Mouse (Mus musculus) telencephalon, adult 2 months (tissue): ENCODE data around the gene Cst12.
"Not testable (repeated sequence)": the region's sequence is repeated elsewhere in the genome, so short reads cannot be mapped to it uniquely, and the experiment has no call there.

ENCODE experiments used
- DNase-seq: peaks from one replicate; pipeline ENCODE4 v3.0.0-alpha.2; 2011; ENCODE audit warnings: low read depth, low spot score

The Cst12 gene

DNA sequence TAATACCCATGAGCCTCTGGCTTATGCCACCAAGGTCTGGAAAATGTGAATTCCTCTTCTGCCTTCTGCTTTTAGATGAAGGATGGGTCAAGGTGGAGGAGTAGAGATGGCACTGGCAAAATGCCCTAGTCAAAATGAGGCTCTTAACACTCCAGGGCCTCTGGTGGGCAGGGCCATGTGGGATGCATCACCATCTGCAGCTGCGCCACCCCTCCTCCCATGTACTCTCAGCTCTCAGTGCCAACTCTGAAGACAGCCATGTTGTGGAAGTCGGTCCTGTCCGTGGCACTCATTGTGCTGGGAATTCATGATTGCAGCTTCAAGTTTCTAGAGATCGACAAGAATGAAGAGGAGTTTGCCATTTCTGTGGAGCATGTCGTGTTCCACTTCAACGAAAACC lies at the start of gene Cst12:
Cst12 (plus strand) TSS at position 220 of the 400 bp plus-strand sequence.
- no peak for DNase-seq

DNA sequence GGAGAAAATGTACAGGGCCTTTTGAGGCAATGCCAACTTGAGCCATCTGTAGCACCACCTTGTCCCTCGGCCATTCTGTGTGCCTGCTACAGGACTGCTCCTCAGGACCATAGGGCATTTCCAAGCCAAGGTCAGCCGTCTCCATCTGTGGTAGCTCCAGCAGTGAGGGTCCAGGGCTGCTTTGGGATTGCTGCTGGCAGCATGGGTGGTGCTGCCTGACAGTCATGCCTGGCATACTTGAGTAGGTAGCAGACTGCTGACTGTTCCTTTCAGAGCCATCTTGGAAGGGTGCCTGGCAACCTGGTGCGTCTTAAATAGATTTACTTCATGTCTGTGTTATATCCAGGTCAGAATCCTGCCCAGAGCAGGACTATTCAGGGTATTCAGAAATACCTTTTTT lies 46.2 kb upstream of the Cst12 start:
- DNase-seq: peak; percentile 69

DNA sequence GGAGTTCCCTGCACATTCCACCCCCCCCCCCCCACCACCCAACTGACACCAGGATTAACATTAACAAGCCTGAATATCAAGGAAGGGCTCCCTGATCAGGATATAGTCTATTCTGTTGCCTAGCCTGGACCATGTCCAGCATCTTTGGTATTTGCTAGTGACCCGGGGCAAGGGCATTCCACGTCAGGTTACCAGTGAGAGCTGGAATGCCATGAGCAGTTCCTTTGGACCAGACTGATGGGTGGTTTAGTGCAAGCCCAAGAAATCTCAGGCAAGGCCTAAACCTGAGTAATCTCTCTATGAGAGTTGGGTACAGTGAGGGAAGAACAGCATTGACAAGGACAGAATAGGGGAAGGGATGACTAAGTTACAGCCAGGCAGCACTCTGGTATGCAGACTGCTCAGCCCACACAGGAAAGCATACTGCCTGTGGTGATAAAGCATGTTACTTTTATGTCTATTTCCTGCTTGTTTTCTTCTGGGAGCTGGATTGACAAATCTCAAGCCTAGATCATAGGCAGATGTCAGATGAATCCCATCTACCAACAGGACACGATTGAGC lies 45.2 kb upstream of the Cst12 start:
- no peak for DNase-seq

DNA sequence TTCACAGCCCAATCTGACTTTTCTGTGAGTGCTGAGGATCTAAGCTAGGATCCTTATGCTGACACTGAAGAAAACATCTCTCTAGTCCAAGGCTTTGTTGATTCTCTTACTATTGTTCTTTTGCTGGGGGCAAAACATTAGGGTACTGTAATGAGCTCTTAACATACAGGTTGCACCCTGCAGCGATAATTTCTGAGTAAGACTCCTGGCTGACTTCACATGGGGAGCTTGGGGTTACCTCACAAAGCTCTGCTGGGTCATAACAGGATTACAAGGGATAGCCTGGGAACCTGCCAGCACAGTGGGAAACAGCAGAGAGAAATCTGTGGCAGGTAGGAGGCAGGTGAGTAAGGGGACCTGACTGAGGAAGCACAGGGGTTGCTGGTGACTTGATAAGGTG lies 39.1 kb upstream of the Cst12 start, which contains the start of gene Cstl1:
Cstl1 (plus strand) TSS at position 301 of the 400 bp plus-strand sequence.
- DNase-seq: no peak

DNA sequence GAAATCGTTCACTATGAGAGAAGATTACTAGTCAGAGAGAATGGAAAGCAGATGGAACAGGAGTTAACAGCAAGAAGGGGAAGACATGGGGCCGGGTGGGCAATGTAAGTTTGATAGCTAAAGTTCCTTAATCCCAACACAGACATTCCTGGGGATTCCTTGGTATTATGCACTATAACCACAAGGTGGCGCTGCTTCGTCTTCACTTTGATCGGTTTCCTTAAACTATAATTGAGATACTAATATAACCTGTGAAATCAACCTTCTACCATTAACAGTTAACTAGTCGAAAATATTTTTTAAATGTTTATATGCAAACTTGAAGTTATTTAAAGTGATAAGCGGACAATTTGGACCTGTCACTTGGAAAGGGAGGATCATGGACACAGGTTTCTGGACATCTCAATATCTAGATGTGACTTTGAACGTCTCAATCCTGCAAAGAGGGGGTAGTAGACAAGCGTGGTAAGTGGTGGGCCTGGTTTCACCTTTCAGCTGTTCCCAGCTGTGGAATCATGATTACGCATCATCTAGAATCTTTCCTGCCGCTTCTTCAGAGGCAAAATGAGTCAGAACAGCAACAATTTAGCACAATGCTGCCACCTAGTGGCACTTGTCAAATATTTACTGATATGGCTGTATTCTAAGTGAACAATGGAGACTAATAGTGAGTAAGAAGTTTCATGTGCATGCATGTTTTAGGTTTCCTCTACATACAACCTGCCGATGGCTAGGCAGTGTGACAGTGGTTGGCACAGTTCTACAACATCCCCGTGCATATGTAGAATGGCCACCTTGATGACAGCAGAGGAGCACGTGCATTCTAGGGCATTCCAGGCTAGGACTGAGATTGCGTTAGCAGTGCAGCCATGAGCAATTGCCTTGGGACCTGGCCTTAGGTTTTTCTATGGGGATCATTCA lies 37.0 kb upstream of the Cst12 start:
- DNase-seq: peak; percentile 79

DNA sequence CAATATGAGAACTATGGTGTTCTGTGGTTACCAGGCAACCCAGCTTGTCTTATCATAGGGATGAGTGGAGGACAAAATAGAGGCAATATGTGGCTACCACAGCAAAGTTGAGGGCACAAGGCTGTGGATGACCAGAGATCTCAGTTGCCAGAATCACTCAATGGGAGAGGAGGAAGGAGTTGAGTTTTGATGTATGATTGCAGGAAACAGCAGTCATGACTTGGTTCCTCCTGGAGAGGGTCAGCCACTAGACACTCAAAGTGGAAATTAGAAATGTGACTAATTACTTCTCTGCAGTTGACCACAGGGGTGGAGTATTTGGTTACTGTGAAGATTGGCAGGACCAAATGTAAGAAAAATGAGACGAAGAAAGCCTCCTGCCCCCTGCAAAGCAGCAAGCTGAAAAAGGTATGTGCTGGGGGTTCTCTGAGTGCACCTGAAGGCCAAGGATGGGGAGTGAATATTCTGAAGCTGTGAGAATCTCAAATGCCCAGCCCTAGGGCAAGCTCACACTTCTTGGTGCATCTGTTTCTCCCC lies 34.8 kb upstream of the Cst12 start:
- no peak for DNase-seq

DNA sequence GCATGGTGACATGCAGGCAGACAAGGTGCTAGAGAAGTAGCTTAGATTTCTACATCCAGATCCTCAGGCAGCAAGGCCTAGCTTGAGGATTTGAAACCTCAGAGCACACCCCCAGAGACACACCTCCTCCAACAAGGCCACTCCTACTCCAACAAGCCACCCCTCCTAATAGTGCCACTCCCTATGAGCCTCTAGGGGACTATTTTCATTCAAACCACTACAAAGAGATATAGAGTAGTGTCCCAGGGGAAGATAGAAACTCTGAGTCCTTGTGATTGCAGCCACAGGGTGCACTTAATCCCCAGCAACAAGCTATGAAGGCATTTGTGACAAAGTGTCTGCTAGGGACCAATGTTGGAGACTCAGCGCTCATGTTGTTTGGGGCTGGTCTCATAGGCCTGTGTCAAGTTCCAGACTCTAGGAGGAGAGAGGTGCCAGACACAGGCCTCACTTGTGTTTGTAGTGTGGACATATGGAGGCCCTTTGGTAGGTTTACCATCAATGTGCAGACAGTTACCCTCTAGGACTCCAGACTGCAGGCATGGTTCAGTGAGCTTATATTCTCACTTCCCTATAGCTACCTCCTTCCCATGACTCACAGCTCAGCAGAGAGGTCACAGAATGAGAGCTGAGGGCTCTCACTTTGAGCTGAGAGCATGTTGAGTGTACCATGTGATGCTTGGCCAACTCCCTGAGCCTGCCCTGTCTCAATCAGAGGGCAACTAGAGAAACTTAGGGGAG lies 25.3 kb upstream of the Cst12 start:
- DNase-seq: no peak

DNA sequence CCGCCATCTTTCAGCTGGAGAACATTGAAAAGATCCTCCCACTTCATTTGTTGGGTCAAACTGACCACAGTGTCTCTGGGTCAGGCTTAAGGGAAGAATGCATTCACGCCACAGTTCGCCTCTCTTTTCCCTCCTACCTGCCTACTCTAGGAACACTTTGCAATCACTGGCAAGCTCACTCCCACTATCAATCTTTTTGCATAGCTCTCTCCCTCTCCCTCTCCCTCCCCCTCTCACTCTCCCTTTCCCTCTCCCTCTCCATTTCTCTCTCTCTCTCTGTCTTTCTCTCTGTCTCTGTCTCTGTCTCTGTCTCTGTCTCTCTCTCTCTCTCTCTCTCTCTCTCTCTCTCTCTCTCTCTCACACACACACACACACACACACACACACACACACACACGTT lies 17.8 kb upstream of the Cst12 start, which contains the start of gene Cst11:
Cst11 (minus strand) TSS at position 101 of the 400 bp plus-strand sequence.
- DNase-seq: not testable (repeated sequence)

DNA sequence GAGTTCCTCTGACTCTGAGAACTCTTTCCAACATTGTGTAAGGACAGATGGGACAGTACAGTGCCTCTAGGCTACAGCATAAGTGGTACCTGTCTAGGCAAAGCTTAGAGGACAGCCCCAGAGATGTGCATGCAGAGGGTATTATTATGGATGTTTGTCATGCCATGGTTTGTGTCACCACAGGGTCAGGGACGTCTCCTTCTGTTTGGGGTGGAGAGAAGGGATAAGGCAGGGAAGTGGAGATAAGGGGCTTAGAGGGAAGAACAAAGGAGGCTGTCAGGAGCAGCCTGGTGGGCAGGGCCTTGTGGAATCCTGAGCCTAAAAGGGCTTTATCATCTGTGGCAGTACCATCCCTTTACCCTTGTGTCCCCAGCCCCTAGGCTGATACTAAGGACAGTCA lies 7.5 kb upstream of the Cst12 start, which contains the start of gene 8030411F24Rik:
8030411F24Rik (plus strand) TSS at position 301 of the 400 bp plus-strand sequence.
- DNase-seq: no peak

DNA sequence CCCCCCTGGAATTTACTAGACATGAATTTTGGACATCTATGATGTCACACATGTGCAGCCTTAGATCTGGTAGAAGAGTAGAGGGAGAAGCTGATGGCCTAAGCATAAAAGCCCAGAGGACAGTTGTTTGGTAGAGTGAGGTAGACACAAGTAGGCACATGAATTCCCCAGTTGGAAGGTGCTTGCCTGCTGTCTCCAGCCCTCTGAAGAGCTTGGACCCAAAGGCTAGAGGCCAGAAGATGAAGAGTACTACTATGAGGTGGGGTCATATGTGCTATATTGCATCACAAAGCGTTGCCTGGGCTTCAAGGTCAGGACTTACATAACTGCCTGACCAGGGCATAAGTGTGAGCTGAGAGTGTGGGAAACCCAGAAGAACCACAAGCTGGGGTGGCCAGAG lies 9.3 kb downstream of the Cst12 start, which contains the start of gene Cst8:
Cst8 (plus strand) TSS at position 301 of the 400 bp plus-strand sequence.
- DNase-seq: no peak

DNA sequence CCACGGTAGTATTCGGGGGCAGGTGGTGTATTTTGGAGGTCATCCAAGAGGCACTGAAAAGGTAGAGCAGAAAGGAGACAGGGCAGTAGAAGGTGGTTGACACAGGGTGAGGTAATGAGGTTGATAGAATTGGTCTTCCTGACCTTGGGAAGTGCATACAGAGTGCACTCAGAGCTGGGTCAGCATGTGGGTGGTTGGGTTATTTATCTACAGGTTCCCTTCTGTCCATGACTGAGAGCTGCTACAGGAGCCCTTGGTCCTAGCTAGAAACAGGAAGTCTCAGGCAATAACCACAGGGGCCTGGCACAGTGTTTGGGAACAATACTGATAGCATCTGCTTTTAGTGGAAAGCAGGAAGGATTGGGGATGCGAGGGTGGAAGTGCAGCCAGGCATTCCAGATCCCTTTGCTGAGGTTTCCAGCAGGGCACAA lies 12.3 kb downstream of the Cst12 start:
- DNase-seq: peak; percentile 2

DNA sequence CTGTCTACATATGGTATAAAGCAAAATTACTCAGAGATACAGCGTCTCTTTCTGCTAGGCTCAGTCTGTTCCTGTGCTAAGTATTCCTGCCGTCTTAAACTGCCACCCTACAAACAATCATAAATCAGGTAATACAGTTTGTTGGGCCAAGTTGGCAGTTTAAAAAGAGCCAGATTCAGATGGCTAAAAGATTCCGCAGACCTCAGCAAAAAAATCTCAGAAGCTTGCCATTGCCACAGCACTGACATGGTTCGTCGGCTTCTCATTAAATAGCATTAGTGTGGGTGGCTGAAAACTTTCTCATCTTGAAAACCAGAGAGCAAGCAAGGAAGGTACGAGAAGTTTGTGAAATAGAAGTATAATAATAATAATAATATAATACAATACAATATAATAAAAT lies 17.5 kb downstream of the Cst12 start:
- no peak for DNase-seq

DNA sequence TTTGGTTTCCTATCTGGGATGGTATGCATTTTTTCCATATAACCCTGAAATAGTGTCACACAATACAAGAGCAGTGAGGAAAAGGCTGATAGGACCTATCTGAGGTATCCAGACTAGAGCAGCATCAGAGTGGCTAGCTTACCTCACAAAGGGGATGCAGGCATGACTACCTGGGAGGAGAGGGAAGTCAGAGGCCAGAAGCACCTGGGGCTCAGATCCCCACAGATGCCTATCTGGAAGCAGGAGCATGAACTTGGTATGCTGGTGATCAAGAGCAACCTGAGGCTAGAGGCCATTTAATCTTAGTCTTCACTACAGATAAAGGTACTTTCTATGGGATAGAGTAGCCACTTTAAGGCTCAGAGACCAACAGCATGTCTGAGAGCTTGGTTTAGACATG lies 30.7 kb downstream of the Cst12 start, which contains the start of gene Cst13:
Cst13 (plus strand) TSS at position 173 of the 400 bp plus-strand sequence.
- DNase-seq: no peak

DNA sequence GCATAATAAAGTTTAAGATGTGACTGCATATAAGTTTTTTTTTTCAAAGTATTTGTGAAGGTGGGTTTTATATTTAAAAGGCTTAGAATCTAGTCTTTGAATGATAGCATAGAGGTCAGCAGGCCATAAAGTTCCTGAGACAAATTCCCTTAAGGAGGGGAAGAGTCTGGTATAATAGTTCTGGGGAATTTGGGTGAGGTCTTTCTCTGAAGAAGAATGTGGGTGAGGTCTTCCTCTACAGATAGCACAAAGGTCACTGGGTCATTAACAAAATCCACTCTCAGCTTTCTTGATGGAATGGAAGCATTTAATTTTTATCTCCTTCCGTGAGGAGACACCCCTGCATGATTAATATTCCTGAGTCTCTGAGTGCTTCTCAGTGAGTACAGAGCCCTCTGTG lies 36.8 kb downstream of the Cst12 start:
- DNase-seq: no peak

DNA sequence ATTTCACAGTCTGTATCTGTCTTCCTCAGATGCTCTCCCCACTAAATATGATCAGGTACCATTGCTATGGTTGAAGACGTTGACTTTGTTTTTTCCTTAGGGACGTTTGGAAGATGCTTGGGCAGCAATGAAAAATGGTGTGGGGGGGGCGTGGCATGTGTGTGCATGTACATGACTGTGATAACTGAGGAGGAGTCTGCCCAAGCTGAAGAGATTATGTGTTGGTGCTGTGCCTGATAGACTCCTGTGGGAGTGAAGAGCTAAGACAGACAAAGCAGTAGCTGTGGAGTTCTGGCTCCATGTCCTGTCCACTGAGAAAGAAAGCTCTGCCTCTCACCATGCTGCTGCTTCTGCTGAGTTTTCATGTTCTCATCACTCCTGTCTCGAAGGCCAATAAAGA lies 45.8 kb downstream of the Cst12 start, which contains the start of gene Cst9:
Cst9 (plus strand) TSS at position 236 of the 400 bp plus-strand sequence.
- DNase-seq: no peak

DNA sequence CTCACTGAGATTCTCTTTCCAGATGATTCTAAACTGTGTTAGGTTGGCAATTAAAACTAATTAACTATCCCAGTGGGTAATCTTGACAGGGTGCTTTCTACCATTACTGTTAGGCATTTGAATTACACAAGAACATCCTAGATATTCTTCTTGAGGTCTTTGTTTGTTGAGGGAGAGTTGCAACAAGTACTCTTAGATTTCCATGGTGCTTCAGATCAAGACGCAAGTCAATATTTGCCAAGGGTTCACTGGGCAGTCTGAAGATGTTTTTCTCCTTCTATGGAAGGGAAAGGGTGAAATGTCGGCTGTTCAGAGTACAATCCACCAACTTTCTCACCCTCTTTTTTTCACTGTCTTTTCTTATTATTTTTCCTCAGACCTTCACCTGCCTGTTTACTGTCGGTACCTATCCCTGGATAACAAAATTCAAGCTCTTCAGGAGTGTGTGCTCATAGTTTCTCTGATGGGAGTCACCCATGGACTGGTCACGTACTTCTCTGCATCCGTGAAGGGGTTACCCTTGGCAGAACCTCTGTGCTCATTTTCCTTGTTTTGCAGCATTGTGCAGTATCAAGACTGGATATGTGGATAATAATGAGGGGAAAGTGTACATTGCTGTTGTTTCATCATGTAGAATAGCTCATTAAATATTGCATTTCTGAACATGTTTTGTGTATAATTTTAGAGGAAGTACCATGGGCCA lies 49.1 kb downstream of the Cst12 start:
- no peak for DNase-seq

DNA sequence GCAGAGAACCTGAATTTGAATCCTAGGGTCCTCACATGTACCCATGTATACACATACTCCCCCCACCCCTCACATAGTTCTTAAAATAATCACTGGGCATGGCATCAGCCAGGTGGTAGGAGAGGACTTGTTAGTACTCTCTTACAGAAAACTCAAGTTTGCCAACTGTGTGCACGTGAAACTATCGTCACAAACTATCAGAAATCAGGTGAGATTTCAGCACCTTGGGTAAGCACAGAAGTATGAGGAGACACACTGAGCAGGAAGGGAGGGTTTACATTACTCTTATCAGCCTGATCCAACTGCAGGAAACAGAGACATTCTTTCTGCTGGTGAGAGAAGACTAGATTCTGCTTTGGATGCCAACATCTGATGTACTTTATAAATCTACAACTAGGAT lies 50.1 kb downstream of the Cst12 start:
- DNase-seq: no peak
